ENCODE assay signal across 28 mouse cellular contexts in the genomic region with DNA sequence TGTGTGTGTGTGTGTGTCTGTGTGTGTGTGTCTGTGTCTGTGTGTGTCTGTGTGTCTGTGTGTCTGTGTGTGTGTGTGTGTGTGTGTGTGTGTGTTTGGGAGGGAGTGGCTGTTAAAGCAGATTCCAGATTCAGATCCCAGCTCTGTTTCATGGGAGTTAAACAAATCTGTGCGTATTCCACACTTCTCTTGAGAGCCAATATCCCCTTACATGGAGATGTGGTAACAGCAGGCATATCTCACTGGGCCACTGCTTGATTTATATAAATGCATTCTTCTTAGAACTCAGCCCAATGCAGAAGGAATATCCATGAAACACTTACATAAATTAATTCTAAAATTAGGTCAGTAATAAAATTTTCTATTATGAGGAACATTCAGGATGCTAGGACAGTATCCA.
A peak's percentile ranks its signal among the peaks of the same experiment; 100 is the strongest.
DNase-seq lines count a peak whose midpoint lies in the region; ATAC-seq and TF ChIP-seq lines count a peak whose summit lies in the region.
"Had no signal": no experiment of that assay in that cellular context is flagged by ENCODE, and none has a peak within 500 bp of the region (broad histone marks: within the 10 kb centered on the region; RNA-seq: fewer than 3 reads in every experiment).

No protein-coding gene starts in this region.

- H3K27me3 ChIP-seq in forebrain, postnatal 0 days (ENCODE audit: insufficient read depth, low read length): no peaks in the 10 kb centered on the region
- no peaks in the 10 kb centered on the region for H3K27me3 ChIP-seq in forebrain, embryonic 11.5 days (ENCODE audit: control insufficient read depth, insufficient read depth, low read length)
- H3K27me3 ChIP-seq in kidney, postnatal 0 days (ENCODE audit: insufficient read depth, low read length): no peaks in the 10 kb centered on the region
- H3K27me3 ChIP-seq in liver, embryonic 12.5 days (replicated peaks): no peaks in the 10 kb centered on the region
- H3K27me3 ChIP-seq: CH12.LX; embryonic facial prominence, embryonic 13.5 days; embryonic facial prominence, embryonic 15.5 days; forebrain, embryonic 13.5 days; forebrain, embryonic 15.5 days had no signal

- peak; percentile 61 for ATAC-seq in forebrain, postnatal 0 days
- no peak for ATAC-seq in forebrain, embryonic 11.5 days (replicated peaks; ENCODE audit: low FRiP score)
- no peak for ATAC-seq in kidney, postnatal 0 days (replicated peaks; ENCODE audit: low FRiP score, low read depth)
- ATAC-seq in liver, embryonic 12.5 days: no peak
- ATAC-seq: activated CD4-positive, CD25-positive, alpha-beta regulatory T cell, adult 4 months; CD4-positive, CD25-positive, alpha-beta regulatory T cell, adult 4 months; forebrain, embryonic 13.5 days; forebrain, embryonic 15.5 days; Patski had no signal

- no peaks in the 10 kb centered on the region for H3K9me3 ChIP-seq in forebrain, postnatal 0 days (ENCODE audit: low read length)
- H3K9me3 ChIP-seq in forebrain, embryonic 11.5 days (ENCODE audit: control insufficient read depth, low read length): no peaks in the 10 kb centered on the region
- no peaks in the 10 kb centered on the region for H3K9me3 ChIP-seq in kidney, postnatal 0 days (replicated peaks; ENCODE audit: low read length)
- no peaks in the 10 kb centered on the region for H3K9me3 ChIP-seq in liver, embryonic 12.5 days (replicated peaks)
- H3K9me3 ChIP-seq: embryonic facial prominence, embryonic 13.5 days; embryonic facial prominence, embryonic 15.5 days; forebrain, embryonic 10.5 days; forebrain, embryonic 13.5 days; forebrain, embryonic 15.5 days; G1E had no signal

- no peak overlapping the region for H3K4me3 ChIP-seq in forebrain, postnatal 0 days (ENCODE audit: low read depth, low read length)
- no peak overlapping the region for H3K4me3 ChIP-seq in forebrain, embryonic 11.5 days (ENCODE audit: low read depth, low read length)
- H3K4me3 ChIP-seq in kidney, postnatal 0 days (replicated peaks; ENCODE audit: low read depth, low read length): no peak overlapping the region
- H3K4me3 ChIP-seq in liver, embryonic 12.5 days: no peak overlapping the region
- H3K4me3 ChIP-seq: embryonic facial prominence, embryonic 13.5 days; embryonic facial prominence, embryonic 15.5 days; erythroblast, embryonic 14.5 days; forebrain, embryonic 10.5 days; forebrain, embryonic 13.5 days; forebrain, embryonic 15.5 days had no signal

- H3K36me3 ChIP-seq in forebrain, postnatal 0 days (ENCODE audit: insufficient read depth): no peaks in the 10 kb centered on the region
- H3K36me3 ChIP-seq in forebrain, embryonic 11.5 days (ENCODE audit: control insufficient read depth, insufficient read depth, low read length): no peaks in the 10 kb centered on the region
- H3K36me3 ChIP-seq in kidney, postnatal 0 days (ENCODE audit: insufficient read depth, low read length): no peaks in the 10 kb centered on the region
- H3K36me3 ChIP-seq in liver, embryonic 12.5 days: no peaks in the 10 kb centered on the region
- H3K36me3 ChIP-seq: embryonic facial prominence, embryonic 13.5 days; embryonic facial prominence, embryonic 15.5 days; forebrain, embryonic 10.5 days; forebrain, embryonic 15.5 days; G1E had no signal

- no peak for DNase-seq in forebrain, postnatal 0 days
- no peak for DNase-seq in forebrain, embryonic 11.5 days (ENCODE audit: low spot score)
- peak; percentile 24 for DNase-seq in kidney, postnatal 0 days (ENCODE audit: low spot score)
- no peak for DNase-seq in kidney, adult 11 months
- peak; percentile 51 for DNase-seq in brain, adult 2 months (ENCODE audit: low read depth, low spot score)
- DNase-seq: adrenal gland, adult 8-10 months; adrenal gland, postnatal 14 days; adrenal gland, postnatal 36 days; B cell, adult 2 months; cerebellum, adult 11 months; cerebellum, adult 18-20 months; cerebellum, adult 8-10 months; cerebellum, adult 9-11 months; cerebellum, postnatal 14 days; cerebellum, postnatal 36 days; embryo, embryonic 11 days had no signal

- 43% methylated on average over 1 of the region's 1 CpGs for WGBS in forebrain, postnatal 0 days
- WGBS in forebrain, embryonic 11.5 days: 85% methylated on average over 1 of the region's 1 CpGs
- WGBS in kidney, postnatal 0 days: 64% methylated on average over 1 of the region's 1 CpGs
- WGBS in liver, embryonic 12.5 days (ENCODE audit: insufficient replicate concordance): 60% methylated on average over 1 of the region's 1 CpGs

- no peak overlapping the region for H3K9ac ChIP-seq in forebrain, postnatal 0 days
- no peak overlapping the region for H3K9ac ChIP-seq in forebrain, embryonic 11.5 days (ENCODE audit: low read length)
- no peak overlapping the region for H3K9ac ChIP-seq in kidney, postnatal 0 days (ENCODE audit: low read depth, low read length)
- no peak overlapping the region for H3K9ac ChIP-seq in liver, embryonic 12.5 days
- H3K9ac ChIP-seq: embryonic facial prominence, embryonic 13.5 days; embryonic facial prominence, embryonic 15.5 days; forebrain, embryonic 13.5 days; forebrain, embryonic 15.5 days had no signal

- H3K4me2 ChIP-seq in forebrain, postnatal 0 days (ENCODE audit: low read depth): no peak overlapping the region
- H3K4me2 ChIP-seq in forebrain, embryonic 11.5 days (ENCODE audit: low read depth, low read length, severe bottlenecking): no peak overlapping the region
- H3K4me2 ChIP-seq in kidney, postnatal 0 days (ENCODE audit: low read length): no peak overlapping the region
- no peak overlapping the region for H3K4me2 ChIP-seq in liver, embryonic 12.5 days
- H3K4me2 ChIP-seq: embryonic facial prominence, embryonic 13.5 days; embryonic facial prominence, embryonic 15.5 days; forebrain, embryonic 13.5 days; forebrain, embryonic 15.5 days had no signal

- no peak overlapping the region for H3K27ac ChIP-seq in forebrain, postnatal 0 days (ENCODE audit: low read depth, low read length)
- H3K27ac ChIP-seq in forebrain, embryonic 11.5 days (ENCODE audit: low read depth, low read length): no peak overlapping the region
- H3K27ac ChIP-seq in kidney, postnatal 0 days: no peak overlapping the region
- no peak overlapping the region for H3K27ac ChIP-seq in liver, embryonic 12.5 days
- H3K27ac ChIP-seq: embryonic facial prominence, embryonic 13.5 days; embryonic facial prominence, embryonic 15.5 days; forebrain, embryonic 10.5 days; forebrain, embryonic 13.5 days; forebrain, embryonic 15.5 days had no signal

- no peaks in the 10 kb centered on the region for H3K4me1 ChIP-seq in forebrain, postnatal 0 days (ENCODE audit: insufficient read depth)
- H3K4me1 ChIP-seq in forebrain, embryonic 11.5 days (replicated peaks; ENCODE audit: control insufficient read depth, insufficient read depth, low read length): no peaks in the 10 kb centered on the region
- H3K4me1 ChIP-seq in kidney, postnatal 0 days (replicated peaks; ENCODE audit: insufficient read depth, low read length): no peaks in the 10 kb centered on the region
- H3K4me1 ChIP-seq in liver, embryonic 12.5 days: no peaks in the 10 kb centered on the region
- H3K4me1 ChIP-seq: embryonic facial prominence, embryonic 13.5 days; embryonic facial prominence, embryonic 15.5 days; forebrain, embryonic 10.5 days; forebrain, embryonic 13.5 days; forebrain, embryonic 15.5 days had no signal

- TF ChIP-seq CTCF in forebrain, postnatal 0 days (IDR thresholded peaks at IDR 0.05; ENCODE audit: low read depth): no peak
- TF ChIP-seq CTCF in kidney, postnatal 0 days (IDR thresholded peaks at IDR 0.05; ENCODE audit: low read depth): no peak

Comparison
In these comparisons a context has a peak if more than half of its experiments do, and no peak if none do; other contexts are left out.
1. DNase-seq: peak in kidney, postnatal 0 days (single experiment) and brain, adult 2 months (single experiment); none in forebrain, postnatal 0 days (single experiment), forebrain, embryonic 11.5 days (single experiment) and kidney, adult 11 months (single experiment).